Mouse (Mus musculus): ENCODE data around the gene OR5BS1P. TPM values are rescaled to one million over a fixed set of nuclear protein-coding genes. Genes with fewer than 3 reads are reported as not detected.
"Not testable (repeated sequence)": the region's sequence is repeated elsewhere in the genome, so short reads cannot be mapped to it uniquely, and the experiment has no call there.

OR5BS1P gene
- polyA plus RNA-seq (2012; rRNA removed), result not detected in 2 replicates

DNA sequence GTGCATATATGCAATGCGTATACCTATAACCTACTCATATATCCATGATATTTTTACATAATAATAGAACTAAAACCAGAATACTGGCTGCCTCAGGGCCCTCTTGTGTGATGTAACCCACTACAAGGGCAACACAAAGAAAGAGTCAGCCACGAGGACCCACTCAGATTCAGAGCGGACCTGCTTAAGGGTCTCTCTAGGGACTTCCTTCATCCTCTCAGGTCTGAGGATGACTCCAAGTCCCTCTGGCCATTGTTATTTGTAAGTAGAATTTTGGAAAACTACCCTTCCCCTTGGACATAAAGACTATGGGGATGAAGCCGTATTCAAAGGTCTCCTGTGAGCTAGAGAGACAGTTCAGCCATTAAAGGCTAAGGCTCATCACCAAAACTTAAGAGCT, at the start of gene OR5BS1P:
OR5BS1P (plus strand) TSS at position 301 of the 400 bp plus-strand sequence.
- H3K4me1 ChIP-seq (ENCODE audit: control insufficient read depth, insufficient read depth, low read length), result no peaks in the 10 kb centered on the region
- no peak for TF ChIP-seq POLR2A (IDR thresholded peaks at IDR 0.05; ENCODE audit: extremely low read depth, insufficient read depth, low read length)
- TF ChIP-seq CTCF (IDR thresholded peaks at IDR 0.05; ENCODE audit: extremely low read depth, insufficient read depth, low read length), result no peak
- no peak within 1 kb of the TSS for H3K27ac ChIP-seq (ENCODE audit: insufficient read depth, low read length)
- H3K4me3 ChIP-seq (ENCODE audit: insufficient read depth, low read length), result no peak within 1 kb of the TSS

DNA sequence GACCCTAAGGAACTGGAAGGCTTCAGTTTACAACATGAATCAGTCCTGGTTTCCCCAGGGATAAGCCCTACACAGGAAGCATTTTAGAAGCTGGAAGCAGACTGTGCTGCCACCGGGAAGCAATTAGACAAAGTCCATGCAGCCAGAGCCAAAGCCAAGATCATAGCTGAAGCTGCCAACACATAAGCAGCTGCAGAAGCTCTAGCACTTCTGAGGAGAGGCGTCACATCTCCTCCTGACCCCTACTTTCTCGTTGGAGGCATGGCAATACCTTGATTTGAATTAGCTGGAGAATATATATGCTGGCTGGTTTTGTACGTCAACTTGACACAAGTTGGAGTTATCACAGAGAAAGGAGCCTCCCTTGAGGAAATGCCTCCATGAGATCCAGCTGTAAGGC, 48.8 kb upstream of the OR5BS1P start:
- Histone ChIP-seq H3K4me1 (ENCODE audit: control insufficient read depth, insufficient read depth, low read length) (no peaks in the 10 kb centered on the region), H3K4me3 (ENCODE audit: insufficient read depth, low read length) (no peak overlapping the region)
- no peak for TF ChIP-seq CTCF (IDR thresholded peaks at IDR 0.05; ENCODE audit: extremely low read depth, insufficient read depth, low read length)
- TF ChIP-seq POLR2A (IDR thresholded peaks at IDR 0.05; ENCODE audit: extremely low read depth, insufficient read depth, low read length), result no peak

DNA sequence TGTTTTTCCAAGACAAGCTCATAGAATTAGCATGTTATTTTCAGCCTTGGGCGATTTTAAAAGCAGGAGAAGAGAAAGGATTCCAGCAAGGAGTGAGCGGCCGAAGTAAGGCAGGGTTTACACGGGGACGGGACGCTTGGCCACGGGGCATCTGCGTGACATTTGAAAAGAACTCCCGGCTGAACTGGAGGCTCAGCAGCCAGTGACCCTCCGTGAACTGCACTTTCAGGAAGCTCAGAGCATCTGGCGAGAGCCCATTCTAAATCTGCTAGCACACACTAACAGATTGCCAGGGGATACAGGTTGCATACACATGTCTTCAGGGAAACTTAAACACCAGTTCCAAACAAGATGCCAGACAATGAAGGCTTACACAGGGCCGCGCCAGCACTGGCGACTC, 45.4 kb upstream of the OR5BS1P start:
- no peak overlapping the region for H3K27ac ChIP-seq (ENCODE audit: insufficient read depth, low read length)
- H3K4me1 ChIP-seq (ENCODE audit: control insufficient read depth, insufficient read depth, low read length), result no peaks in the 10 kb centered on the region
- no peak overlapping the region for H3K4me3 ChIP-seq (ENCODE audit: insufficient read depth, low read length)
- TF ChIP-seq POLR2A (IDR thresholded peaks at IDR 0.05; ENCODE audit: extremely low read depth, insufficient read depth, low read length) (no peak), CTCF (IDR thresholded peaks at IDR 0.05; ENCODE audit: extremely low read depth, insufficient read depth, low read length) (no peak)

More for the DNA sequence above, 48.8 kb upstream of the OR5BS1P start:
- no peak overlapping the region for H3K27ac ChIP-seq (ENCODE audit: insufficient read depth, low read length)

DNA sequence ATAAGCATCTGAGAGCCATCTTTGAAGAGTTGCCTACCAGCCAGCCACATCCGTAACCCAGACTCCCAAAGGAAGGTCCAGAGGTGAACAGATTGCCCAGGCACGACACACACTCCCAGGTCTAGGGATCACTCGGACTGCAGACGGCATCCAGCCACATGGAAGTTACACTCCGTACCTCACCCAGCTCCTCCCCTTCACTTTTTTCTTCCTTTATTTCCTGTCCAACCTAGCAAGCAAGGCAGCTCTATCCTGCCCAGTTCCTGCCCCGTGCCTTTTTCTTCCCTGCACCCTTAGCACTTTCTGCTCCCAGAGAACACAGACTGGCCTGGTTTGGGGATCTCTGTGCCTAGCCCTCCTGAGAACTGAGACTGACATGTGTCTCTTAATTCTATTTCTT, 44.9 kb upstream of the OR5BS1P start:
- no peaks in the 10 kb centered on the region for H3K4me1 ChIP-seq (ENCODE audit: control insufficient read depth, insufficient read depth, low read length)
- no peak for TF ChIP-seq POLR2A (IDR thresholded peaks at IDR 0.05; ENCODE audit: extremely low read depth, insufficient read depth, low read length)
- no peak for TF ChIP-seq CTCF (IDR thresholded peaks at IDR 0.05; ENCODE audit: extremely low read depth, insufficient read depth, low read length)
- H3K4me3 ChIP-seq (ENCODE audit: insufficient read depth, low read length), result no peak overlapping the region

DNA sequence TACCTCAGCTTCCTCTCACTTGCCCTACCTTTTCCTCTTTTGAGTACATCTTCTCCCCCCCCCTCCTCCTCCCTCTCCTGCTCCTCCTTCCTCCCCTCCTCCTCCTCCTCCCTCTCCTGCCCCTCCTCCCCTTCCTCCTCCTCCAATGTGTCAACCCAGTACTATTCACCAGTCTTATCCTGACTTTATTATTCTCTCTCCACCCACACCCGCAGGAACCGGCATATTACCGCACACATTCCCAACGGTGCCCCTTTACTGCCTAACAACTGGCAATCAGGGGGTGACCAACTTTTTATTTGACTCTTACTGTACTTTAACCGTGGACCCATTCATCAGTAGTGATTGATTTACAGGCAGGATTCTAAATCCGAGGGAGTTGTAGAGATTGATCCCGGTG, 44.5 kb upstream of the OR5BS1P start:
- TF ChIP-seq POLR2A (IDR thresholded peaks at IDR 0.05; ENCODE audit: extremely low read depth, insufficient read depth, low read length), result no peak
- no peak for TF ChIP-seq CTCF (IDR thresholded peaks at IDR 0.05; ENCODE audit: extremely low read depth, insufficient read depth, low read length)
- no peak overlapping the region for H3K4me3 ChIP-seq (ENCODE audit: insufficient read depth, low read length)
- no peaks in the 10 kb centered on the region for H3K4me1 ChIP-seq (ENCODE audit: control insufficient read depth, insufficient read depth, low read length)
- no peak overlapping the region for H3K27ac ChIP-seq (ENCODE audit: insufficient read depth, low read length)

More for the DNA sequence above, 44.9 kb upstream of the OR5BS1P start:
- H3K27ac ChIP-seq (ENCODE audit: insufficient read depth, low read length), result no peak overlapping the region

DNA sequence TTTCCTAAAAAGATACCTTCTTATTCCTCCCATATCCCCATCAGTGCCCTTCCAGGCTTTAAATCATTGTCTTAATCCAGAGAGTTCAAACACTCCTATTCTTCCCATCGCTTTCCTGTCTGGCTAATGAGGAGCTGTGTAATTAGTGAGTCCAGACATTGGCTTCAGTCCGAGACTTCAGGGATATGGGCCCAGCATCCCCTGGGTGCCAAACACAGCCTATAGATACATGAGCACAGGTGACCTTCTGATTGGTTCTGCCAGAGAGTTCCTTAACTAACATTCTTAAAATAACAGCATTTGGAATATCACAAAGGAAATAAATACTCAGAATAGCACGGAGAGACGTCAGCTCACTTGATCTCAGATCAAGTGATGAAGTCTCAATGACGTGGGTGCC, 38.8 kb upstream of the OR5BS1P start, which contains the start of gene Olfr282:
Olfr282 (plus strand) TSS at position 301 of the 400 bp plus-strand sequence.
- not testable (repeated sequence) for H3K4me3 ChIP-seq (ENCODE audit: insufficient read depth, low read length); H3K27ac ChIP-seq (ENCODE audit: insufficient read depth, low read length); H3K4me1 ChIP-seq (ENCODE audit: control insufficient read depth, insufficient read depth, low read length)

DNA sequence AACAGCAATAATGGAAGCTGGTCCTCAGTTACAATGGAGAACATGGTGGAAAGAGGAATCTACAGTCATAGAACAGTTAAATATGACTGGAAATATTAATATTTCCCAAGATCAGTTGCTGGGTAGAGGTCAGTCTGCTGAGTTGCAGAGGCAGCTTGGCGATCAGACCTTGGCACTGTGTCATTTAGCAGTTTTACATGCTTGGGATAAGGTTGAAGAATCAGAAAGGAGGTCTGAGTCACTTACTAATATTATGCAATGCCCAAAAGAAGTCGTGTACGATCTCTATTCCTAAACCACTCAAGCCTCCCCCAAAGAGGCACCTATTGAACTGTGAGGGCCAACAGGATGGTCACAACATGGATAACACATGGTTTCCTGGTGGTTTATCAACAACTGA, 25.1 kb upstream of the OR5BS1P start:
- Histone ChIP-seq H3K4me3 (ENCODE audit: insufficient read depth, low read length) (no peak overlapping the region), H3K4me1 (ENCODE audit: control insufficient read depth, insufficient read depth, low read length) (no peaks in the 10 kb centered on the region), H3K27ac (ENCODE audit: insufficient read depth, low read length) (no peak overlapping the region)
- no peak for TF ChIP-seq CTCF (IDR thresholded peaks at IDR 0.05; ENCODE audit: extremely low read depth, insufficient read depth, low read length)
- TF ChIP-seq POLR2A (IDR thresholded peaks at IDR 0.05; ENCODE audit: extremely low read depth, insufficient read depth, low read length), result no peak

DNA sequence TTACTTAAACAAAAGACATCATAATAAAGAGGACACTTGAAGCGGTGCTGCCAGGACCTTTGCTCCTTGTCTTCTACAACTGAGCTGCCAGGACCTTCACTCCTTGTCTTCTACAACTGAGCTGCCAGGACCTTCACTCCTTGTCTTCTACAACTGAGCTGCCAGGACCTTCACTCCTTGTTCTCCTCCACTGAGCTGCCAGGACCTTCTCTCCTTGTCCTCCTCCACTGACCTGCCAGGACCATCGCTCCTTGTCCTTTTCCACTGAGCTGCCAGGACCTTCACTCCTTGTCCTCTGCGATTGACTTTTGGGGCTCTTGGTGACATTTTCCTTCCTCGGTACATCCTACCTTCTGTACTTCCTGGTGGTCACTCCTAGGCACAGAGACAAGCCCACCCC, 21.2 kb upstream of the OR5BS1P start:
- Histone ChIP-seq H3K4me1 (ENCODE audit: control insufficient read depth, insufficient read depth, low read length) (no peaks in the 10 kb centered on the region), H3K4me3 (ENCODE audit: insufficient read depth, low read length) (no peak overlapping the region), H3K27ac (ENCODE audit: insufficient read depth, low read length) (no peak overlapping the region)
- TF ChIP-seq POLR2A (IDR thresholded peaks at IDR 0.05; ENCODE audit: extremely low read depth, insufficient read depth, low read length), result no peak
- TF ChIP-seq CTCF (IDR thresholded peaks at IDR 0.05; ENCODE audit: extremely low read depth, insufficient read depth, low read length), result no peak

DNA sequence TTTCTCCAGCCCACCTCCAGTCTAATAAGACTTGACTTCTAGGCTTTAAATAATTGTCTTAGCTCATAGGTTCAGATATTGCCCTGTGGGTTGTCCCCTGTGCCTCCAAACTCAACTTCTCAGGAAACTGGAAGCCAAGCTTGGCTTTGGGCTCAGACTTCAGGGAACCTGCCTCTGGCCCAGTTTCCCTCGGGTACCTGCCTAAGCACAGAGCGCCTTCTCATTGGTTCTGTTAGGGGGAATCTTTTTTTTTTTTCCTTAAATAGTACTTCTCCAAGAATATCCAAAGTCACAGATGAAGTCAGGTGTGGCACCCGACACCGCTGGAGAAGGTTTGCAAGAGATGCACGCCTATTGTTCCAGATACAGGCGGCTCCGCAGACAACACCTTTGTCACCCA, 17.4 kb upstream of the OR5BS1P start, which contains the start of gene Olfr281:
Olfr281 (plus strand) TSS at position 301 of the 400 bp plus-strand sequence.
- Histone ChIP-seq H3K4me3 (ENCODE audit: insufficient read depth, low read length) (no peak within 1 kb of the TSS), H3K4me1 (ENCODE audit: control insufficient read depth, insufficient read depth, low read length) (no peaks in the 10 kb centered on the region), H3K27ac (ENCODE audit: insufficient read depth, low read length) (no peak within 1 kb of the TSS)
- TF ChIP-seq POLR2A (IDR thresholded peaks at IDR 0.05; ENCODE audit: extremely low read depth, insufficient read depth, low read length), result no peak
- TF ChIP-seq CTCF (IDR thresholded peaks at IDR 0.05; ENCODE audit: extremely low read depth, insufficient read depth, low read length), result no peak

DNA sequence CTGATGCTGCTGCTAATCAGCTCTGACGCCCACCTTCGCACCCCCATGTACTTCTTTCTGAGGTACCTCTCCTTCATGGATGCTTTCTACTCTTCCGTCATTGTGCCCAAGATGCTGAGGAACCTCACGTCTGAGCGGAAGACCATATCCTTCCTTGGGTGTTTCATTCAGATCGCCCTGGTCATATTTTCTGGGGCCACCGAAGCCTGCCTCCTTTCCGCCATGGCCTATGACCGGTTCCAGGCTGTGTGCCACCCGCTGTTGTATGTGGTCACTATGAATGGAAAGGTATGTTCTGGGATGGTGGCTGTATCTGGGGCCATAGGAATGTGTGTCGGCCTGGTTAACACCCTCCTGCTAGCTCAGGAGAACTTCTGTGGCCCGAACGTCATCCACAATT, 1.8 kb downstream of the OR5BS1P start:
- H3K27ac ChIP-seq (ENCODE audit: insufficient read depth, low read length), result no peak overlapping the region
- H3K4me1 ChIP-seq (ENCODE audit: control insufficient read depth, insufficient read depth, low read length), result no peaks in the 10 kb centered on the region
- TF ChIP-seq POLR2A (IDR thresholded peaks at IDR 0.05; ENCODE audit: extremely low read depth, insufficient read depth, low read length) (no peak), CTCF (IDR thresholded peaks at IDR 0.05; ENCODE audit: extremely low read depth, insufficient read depth, low read length) (no peak)
- no peak overlapping the region for H3K4me3 ChIP-seq (ENCODE audit: insufficient read depth, low read length)

DNA sequence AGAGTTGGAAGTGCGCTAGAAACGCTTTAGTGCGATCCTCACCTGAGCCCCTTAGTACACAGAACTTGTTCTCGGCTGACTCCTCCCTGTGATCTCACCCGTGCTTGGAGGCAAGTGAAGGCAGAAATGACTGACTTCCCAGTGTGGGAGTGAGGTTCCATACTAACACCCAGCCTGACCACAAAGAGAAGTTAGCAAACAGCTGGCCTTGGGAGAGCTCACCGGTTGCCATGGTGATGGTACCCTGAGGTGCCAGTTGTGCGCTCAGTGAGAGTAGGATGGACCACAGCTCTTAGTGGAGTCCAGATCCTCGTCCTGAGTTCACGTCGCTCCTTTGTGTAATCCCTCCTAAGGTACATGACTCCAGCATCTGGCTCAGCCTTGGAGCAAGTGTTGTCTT, 5.3 kb downstream of the OR5BS1P start:
- no peaks in the 10 kb centered on the region for H3K4me1 ChIP-seq (ENCODE audit: control insufficient read depth, insufficient read depth, low read length)
- H3K27ac ChIP-seq (ENCODE audit: insufficient read depth, low read length), result no peak overlapping the region
- H3K4me3 ChIP-seq (ENCODE audit: insufficient read depth, low read length), result no peak overlapping the region
- no peak for TF ChIP-seq POLR2A (IDR thresholded peaks at IDR 0.05; ENCODE audit: extremely low read depth, insufficient read depth, low read length)
- no peak for TF ChIP-seq CTCF (IDR thresholded peaks at IDR 0.05; ENCODE audit: extremely low read depth, insufficient read depth, low read length)

Measured in cortical plate, adult 2 months (tissue).